Mouse (Mus musculus) WW6 (cell line): Measurements from ENCODE around the gene Piezo1.

Experiments used
- DNase-seq: peaks from one replicate; pipeline ENCODE4 v3.0.0-alpha.2; 2013; ENCODE audit warnings: low read depth, low spot score

Piezo1 gene

DNA sequence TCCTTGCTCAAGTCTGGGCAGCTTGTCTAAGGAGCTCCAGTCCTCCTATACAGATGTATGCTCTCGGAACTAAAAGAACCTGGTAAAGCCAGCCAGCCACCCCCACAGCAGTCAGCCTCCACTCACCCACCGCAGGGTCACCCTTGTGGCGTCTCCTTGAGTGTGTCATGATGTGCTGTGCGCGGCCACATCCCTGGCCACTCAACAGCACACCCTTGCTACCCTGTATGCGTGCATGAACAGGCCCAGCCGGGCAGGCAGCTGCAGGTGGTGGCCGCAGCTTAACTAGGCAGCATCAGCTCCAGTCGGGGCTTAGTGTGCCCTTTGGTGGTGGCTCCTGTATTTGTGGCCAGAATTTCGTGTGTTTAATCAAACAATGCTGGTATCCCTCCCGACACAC, 94.0 kb downstream of the Piezo1 start:
- no peak for DNase-seq

GRCm38 (mm10) chr8:122454409-122454808, 96.7 kb downstream of the Piezo1 start:
- DNase-seq = no peak

- no peak for DNase-seq
Observed at GRCm38 (mm10) chr8:122452154-122452553, 99.0 kb downstream of the Piezo1 start.

- DNase-seq = no peak
Observed at GRCm38 (mm10) chr8:122451161-122451703, 99.9 kb downstream of the Piezo1 start.

- no peak for DNase-seq
Observed at GRCm38 (mm10) chr8:122445203-122445602, 105.9 kb downstream of the Piezo1 start.

- no peak for DNase-seq
Observed at GRCm38 (mm10) chr8:122444058-122444748, 106.9 kb downstream of the Piezo1 start.

- DNase-seq = peak; percentile 98
Observed at GRCm38 (mm10) chr8:122443262-122444006, 107.7 kb downstream of the Piezo1 start, which contains the start of gene Mvd. Mvd (minus strand) TSS chr8:122443422.

- DNase-seq = no peak
Observed at GRCm38 (mm10) chr8:122442781-122443180, 108.3 kb downstream of the Piezo1 start.

DNA sequence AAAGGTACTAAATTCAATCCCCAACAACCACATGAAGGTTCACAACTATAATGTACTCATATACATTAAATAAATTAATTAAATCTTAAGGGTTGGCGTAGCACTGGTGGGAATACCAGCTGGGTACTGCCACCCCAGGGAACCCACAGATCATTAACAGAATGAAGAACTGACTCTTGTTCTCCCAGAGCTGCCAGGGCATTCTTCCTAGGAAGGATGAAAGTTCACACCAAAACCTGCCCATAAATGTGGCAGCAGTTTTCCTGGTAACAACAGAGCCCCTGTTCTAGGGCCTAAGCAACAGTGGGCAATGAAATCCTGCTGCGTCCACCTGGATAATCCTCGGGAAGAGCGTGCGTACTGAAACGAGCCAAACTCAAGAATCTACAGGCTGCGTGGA, 108.8 kb downstream of the Piezo1 start:
- DNase-seq = no peak

DNA sequence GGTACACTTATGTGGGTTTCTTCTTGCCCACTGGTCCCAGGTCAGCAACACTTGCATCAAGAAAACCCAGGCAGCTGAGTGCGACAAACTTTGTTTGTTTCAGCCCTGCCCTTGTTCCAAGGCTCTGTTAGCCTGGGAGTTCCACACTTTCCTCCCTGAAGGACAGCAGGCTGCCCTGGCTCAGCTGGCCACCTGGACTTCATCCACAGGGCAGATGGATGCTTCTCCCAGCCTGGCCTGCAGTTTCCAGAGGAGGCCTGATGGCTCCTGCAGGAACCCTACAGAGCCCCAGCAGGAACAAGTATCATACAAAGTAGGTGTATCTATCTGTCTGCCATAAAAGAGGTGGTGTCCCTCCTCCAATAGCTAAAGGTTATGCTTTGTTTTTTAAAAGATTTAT, 109.8 kb downstream of the Piezo1 start:
- no peak for DNase-seq

DNA sequence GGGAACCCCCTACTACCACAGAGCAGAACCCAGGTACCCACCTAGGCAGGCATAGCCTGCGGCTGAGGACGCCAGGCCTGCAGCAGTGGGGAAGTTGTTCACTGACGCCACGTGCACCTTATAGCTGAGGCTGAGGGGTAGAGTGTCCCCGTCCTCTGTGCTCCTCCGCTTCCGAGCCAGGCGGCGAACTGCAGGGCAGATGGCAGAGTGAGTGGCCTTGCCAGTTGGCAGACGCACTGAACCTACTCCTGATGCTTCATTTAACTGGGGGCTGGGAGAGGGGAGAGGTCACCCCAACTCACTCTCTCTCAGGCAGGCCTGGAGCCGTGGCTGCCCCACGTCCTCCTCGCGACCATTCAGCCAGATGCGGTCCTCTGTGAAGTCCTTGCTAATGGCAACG, 111.8 kb downstream of the Piezo1 start:
- no peak for DNase-seq

DNA sequence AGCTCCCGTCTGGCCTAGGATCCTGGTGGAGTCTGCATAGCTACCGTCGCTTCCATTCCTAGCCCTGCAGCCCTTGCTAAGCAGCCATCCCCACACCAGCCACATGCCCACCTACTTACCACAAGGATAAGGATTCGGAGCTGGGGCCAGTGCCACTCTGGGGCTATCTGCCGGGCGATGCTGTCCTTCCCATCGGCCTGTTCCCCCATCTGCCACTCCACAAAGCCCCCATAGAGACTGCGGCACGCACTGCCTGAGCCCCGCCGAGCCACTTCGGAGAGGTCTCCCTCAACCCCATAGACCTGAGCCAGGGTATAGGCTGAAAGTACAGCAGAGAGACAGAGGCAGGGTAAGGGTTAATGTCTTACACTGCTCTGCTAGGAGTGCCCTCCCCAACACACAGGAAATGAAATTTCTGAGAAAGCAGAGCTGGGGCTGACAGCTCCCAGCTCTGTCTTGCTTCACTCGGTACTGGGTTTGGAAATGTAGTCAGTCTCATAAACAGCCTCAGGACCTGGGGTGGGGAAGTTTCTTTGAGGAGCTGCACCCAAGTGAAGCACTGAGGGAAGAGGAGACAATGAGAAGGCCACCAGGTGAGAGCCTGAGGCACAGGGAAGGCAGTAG, 113.3 kb downstream of the Piezo1 start:
- DNase-seq = no peak

GRCm38 (mm10) chr8:122436586-122437125, 114.5 kb downstream of the Piezo1 start:
- no peak for DNase-seq

- DNase-seq = no peak
Observed at GRCm38 (mm10) chr8:122436146-122436545, 115.0 kb downstream of the Piezo1 start.

- no peak for DNase-seq
Observed at GRCm38 (mm10) chr8:122435375-122435774, 115.8 kb downstream of the Piezo1 start.

DNA sequence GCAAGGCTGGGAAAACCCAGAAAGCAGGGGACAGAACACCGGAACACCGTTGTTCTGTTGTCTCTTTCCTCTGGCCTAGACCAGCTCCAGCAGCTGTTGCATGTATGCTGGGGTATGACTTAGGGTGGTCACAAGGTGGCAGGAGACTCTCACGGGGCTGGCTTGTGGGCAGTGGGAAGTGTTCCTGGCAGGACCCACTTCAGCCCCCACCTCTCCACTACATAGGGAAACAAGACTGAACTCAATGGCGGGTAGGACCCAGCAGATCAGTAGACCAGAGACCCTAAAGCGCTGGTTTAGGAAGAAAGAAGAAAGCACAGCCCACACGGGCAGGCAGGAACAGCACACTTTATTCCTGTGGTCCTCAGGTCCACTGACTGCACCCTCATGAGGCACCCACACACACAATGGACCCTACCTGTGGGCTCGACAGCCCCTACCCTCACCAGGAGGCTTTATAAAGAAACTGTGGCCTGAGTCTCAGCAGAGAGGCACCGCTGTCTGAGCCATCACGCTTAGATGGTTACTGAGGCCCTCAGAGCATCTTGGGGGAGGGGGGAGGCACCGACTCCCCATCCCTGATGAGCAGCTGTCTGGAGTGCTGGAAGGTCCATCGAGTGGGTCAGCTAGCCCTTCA, 117.7 kb downstream of the Piezo1 start:
- no peak for DNase-seq

GRCm38 (mm10) chr8:122432443-122433268, 118.5 kb downstream of the Piezo1 start, which contains the start of gene Cyba:
Cyba (minus strand) TSS chr8:122432930.
- DNase-seq = no peak
